Mouse (Mus musculus): ENCODE measurements around the gene Orai2.
"Not testable (repeated sequence)": the region's sequence is repeated elsewhere in the genome, so short reads cannot be mapped to it uniquely, and the experiment has no call there.

Orai2 gene

DNA sequence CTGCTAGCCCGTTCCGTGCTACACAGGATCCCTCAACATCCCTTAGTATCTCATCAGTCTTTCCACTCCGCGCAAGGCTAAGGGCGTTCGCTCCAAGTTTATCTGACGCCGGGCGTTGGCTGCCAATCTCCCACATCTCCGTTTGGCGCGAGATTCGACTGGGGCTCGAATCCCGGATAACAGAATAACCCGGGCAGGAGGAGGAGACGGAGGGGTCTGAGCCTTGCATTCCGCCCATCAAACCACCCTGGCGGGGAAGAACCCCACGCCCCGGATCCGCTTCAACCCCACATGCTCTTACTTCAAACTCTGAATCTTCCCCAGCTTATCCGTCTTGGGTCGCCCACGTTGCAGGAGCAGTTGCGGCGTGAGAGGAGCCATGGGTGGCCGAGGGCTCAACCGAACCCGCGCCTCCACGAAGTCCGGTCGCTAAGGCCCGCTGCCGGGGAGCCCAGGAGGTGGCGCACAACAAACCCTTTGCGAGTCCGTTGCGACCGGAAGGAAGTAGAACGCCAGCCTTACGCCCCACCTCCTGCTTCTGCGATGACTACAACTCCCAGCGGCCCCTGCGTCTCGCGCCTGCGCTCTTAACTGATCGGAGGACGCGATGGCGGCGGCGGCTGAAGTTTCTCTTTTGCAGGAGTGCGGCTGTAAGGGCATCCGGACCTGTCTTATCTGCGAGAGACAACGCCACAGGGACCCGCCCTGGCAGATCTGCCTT is 34.8 kb downstream of the Orai2 start, which contains the start of the genes Lrwd1 and Alkbh4:
Lrwd1 (minus strand) TSS at position 504 of the 721 bp plus-strand sequence.
Alkbh4 (plus strand) TSS at position 576 of the 721 bp plus-strand sequence.
- peak; percentile 95 for DNase-seq

DNA sequence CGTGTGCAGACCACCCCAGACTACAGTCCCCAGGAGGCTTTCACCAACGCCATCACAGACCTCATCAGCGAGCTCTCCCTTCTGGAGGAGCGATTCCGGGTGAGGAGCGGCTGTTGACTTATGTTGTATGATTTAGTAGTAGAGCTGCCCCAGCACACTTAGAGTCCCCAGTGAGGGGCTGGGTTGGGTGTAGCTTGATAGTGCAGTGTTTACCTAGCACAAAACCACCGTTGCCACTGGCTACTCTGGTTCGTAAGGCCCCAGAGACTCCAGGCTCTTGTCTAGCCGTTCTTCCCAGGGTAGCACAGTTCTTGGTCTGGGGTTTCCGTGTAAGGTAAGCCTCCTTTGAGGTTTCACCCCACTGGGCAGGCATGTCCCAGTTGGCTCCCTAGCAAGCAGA is 48.3 kb downstream of the Orai2 start:
- DNase-seq: no peak

DNA sequence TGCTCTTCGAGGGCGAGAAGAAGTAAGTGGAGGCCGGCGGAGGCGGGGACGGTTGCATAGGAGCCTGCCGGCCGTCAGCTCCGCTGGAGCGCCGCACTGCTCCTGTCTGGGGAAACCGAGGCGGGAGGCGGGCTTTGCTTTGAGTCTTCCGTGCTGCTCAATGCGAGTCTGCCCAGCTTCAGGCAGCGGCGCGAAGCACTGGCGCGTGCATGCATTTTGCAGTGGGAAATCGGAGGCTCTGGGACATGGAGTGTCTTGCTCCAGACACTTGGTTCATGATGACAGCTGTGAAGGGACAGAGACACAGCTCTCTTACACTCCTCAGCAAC is 53.8 kb downstream of the Orai2 start:
- no peak for DNase-seq

DNA sequence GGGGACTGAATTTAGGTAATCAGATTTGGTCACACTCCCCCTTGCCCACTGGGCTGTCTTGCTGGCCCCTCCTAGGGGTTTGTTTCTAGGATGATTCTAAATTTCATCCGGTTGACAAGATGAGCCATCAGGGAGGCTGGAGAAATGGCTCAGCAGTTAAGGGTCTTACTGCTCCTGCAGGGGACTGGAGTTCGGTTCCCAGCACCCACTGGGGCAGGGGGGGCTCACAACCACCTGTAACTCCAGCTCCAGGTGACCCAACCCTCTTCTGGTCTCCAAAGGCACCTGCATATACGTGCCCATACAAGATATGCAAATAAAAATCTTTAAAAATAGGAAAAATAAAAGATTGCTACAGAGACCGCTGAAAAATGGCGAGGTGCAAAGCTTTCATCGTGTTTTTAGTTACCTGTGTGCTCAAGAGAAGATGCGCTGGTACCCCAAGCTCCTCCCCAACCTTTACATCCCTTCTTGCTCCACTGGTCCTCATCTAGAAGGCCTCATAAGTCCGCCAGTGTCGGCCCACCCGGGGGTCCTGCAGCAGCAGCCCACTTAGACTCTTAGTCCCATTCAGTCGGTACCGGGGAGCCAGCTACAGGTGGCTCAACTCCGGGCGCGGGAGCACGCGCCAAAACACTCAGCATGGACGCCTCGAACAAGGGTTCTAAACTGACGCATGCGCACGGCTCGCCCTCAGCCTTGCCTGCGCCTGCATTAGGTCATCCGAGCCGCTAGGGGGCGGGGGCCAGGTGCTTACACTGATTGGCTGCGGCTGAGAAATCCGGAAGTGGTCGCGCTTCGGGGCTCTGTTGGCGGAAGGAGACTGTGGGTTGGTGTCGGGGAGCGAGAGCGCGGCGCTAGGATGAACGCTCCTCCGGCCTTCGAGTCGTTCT is 54.4 kb downstream of the Orai2 start, which contains the start of gene Polr2j:
Polr2j (plus strand) TSS at position 741 of the 893 bp plus-strand sequence.
- peak; percentile 94 for DNase-seq

DNA sequence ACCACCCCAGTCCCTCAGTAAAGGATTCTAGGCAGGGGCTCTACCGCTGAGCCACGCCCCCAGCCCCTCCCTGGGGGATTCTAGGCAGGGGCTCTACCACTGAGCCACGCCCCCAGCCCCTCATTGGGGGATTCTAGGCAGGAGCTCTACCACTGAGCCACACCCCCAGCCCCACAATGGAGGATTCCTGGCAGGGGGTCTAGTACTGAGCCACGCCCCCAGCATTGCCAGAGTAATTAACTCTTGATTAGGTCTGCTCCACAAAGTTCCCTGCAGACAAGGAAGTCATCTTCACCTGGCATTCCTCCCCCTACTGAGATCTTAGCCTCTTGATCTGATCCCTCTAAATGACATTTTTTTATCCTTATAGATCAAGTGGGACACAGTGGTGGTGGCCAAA is 57.0 kb downstream of the Orai2 start:
- not testable (repeated sequence) for DNase-seq

DNA sequence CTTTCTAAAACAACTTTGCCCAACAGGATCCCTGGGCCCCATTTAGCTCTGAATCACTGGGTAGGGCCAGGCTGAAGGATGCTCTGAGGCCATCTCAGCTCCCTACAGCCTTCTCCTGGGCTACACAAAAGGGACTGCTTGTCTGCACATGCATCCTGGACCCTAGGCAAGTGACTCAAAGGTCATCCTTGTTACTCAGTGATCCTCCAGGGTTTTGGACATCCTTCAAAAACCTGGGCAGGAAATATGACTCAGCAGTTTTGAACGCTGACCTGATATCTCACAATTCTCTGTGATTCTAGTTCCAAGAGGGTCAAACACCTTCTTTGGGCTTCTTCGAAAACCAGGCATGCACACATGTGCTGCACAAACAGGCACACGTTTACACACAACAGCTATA is 61.5 kb downstream of the Orai2 start:
- DNase-seq: no peak

DNA sequence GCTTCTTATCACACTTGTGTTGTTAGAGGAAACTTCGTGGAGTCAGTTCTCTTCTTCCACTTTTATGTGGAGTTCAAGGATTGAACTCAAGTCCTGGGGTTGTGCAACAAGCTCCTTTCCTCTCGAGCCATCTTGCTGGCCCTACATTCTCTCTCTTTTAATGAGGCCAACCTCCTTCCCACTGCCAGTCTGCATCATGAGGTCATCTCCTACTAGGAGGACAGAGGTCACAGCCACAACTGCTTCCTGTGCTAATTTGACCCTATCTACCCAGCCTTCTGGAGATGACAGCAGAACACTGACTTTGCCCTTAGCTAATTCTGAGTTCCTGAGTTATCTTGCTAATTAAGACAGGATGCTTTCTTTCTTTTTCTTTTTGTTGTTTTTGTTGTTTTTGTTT is 62.0 kb downstream of the Orai2 start:
- DNase-seq: no peak

DNA sequence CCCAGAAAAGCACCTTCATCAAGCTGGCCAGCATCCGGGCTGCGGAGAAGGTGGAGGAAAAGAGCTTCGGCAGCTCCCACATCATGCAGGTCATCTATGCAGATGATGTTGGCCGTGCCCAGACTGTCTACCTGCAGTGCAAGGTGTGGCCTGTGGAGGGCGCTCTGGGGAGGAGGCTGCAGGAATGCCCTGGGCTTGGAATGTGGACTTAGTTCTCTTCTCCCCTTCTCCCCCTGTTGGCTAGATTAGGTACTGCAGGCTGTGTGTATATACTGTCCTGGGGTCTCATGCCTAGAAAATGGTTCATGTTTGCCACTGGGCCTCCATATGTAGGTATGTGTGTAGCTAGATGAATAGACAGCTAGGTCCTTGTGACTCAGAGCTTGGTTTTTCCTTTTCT is 66.0 kb downstream of the Orai2 start:
- DNase-seq: no peak

DNA sequence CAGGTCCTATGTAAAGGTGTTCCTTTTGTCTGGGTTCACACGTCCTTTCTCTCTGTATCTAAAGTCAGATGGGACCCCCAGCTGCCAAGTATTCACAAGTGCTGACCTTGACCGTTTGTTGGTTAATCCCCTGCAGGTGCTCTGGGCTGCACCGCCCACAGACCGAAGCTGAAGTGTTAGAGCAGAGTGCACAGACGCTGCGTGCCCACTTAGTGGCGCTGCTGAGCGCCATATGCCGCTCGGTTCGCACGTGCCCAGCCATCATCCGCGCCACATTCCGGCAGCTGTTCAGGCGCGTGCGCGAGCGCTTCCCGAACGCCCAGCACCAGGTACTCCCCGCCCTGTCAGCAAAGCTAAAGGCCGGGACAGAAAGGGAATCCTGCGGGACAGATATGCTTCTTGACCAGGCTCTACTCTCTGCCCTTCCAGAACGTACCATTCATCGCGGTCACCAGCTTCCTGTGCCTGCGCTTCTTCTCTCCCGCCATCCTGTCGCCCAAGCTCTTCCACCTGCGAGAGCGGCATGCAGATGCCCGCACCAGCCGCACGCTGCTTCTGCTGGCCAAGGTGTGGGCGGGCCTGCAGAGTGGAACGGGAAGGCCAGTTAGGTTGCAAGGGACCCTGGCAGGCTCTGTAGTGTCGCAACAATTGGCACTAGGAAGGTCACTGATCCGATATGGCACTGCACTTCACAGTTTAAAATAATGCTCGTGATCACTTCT is 68.3 kb downstream of the Orai2 start:
- peak; percentile 55 for DNase-seq

DNA sequence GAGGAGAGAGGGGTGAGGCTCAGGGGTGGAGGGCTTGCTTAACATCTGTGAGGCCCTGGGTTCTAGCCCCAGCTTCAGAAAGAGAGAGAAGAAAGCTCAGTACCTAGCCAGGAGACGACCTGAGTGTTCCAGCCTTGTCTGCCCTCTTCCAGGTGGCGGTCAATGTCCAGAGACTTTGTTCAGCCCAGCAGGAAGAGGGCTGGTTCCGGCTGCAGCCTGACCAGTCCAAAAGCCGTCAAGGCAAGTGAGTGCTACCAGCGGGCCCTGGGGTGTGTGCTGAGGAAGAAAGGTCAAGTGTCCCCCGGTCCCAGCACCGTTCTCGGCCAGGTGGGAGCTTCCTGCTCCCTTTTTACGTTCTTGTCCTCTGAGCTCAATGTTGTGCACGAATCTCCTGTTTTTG is 72.0 kb downstream of the Orai2 start:
- DNase-seq: peak; percentile 71

All from kidney, adult 11 months (tissue).